Comparison of ENCODE assay signal across 15 mouse cellular contexts in the genomic region with DNA sequence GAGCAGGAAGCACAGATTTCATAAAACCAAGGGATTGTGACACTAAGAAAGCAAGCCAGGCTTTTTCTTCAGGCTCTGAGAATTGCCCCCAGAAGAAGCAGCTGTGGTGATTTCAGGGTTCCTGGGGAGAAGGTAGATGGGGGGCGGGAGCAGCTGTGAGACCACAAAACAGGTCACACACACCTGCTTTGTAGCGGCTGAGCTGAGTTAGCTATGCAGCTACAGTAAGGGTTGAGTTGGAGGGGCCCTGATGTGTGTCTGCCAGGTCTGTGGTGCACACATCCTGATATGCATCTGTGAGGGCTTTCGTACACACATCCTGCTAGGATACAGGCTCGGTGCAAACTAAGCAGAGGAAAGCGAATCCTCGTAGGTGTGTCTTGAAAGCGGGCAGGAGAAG.
"Had no signal": no experiment of that assay in that cellular context is flagged by ENCODE, and none has a peak within 500 bp of the region (broad histone marks: within the 10 kb centered on the region; RNA-seq: fewer than 3 reads in every experiment).

No protein-coding gene starts in this region.

- H3K36me3 ChIP-seq: limb, embryonic 12.5 days; liver, embryonic 13.5 days; midbrain, embryonic 13.5 days; neural tube, embryonic 15.5 days had no signal

- DNase-seq: kidney, adult 11 months; kidney, adult 9 months; kidney, postnatal 36 days; layer of hippocampus, adult 9-11 months; liver; liver, embryonic 13.5 days; liver, postnatal 0 days; lung, postnatal 36 days; right cerebral cortex, adult 18-20 months; right cerebral cortex, postnatal 25 days had no signal

- H3K27me3 ChIP-seq: liver, embryonic 13.5 days; midbrain, embryonic 13.5 days; neural tube, embryonic 15.5 days had no signal

- H3K27ac ChIP-seq: kidney, postnatal 0 days; limb, embryonic 12.5 days; liver, embryonic 13.5 days; midbrain, embryonic 13.5 days; neural tube, embryonic 15.5 days had no signal

- H3K4me3 ChIP-seq: limb, embryonic 12.5 days; liver, embryonic 13.5 days; midbrain, embryonic 13.5 days; myocyte; neural tube, embryonic 15.5 days had no signal

- H3K4me1 ChIP-seq: liver, embryonic 13.5 days; midbrain, embryonic 13.5 days had no signal
